Mouse (Mus musculus): ENCODE measurements around the gene Pramef17.
A peak's percentile ranks its signal among the peaks of the same experiment; 100 is the strongest.
"Not testable (repeated sequence)": the region's sequence is repeated elsewhere in the genome, so short reads cannot be mapped to it uniquely, and the experiment has no call there.

Gene Pramef17

GRCm38 (mm10) chr4:143994269-143994668 lies at the start of gene Pramef17:
TSS of gene Pramef17 (minus strand) at chr4:143994369.
- DNase-seq, result not testable (repeated sequence)

DNA sequence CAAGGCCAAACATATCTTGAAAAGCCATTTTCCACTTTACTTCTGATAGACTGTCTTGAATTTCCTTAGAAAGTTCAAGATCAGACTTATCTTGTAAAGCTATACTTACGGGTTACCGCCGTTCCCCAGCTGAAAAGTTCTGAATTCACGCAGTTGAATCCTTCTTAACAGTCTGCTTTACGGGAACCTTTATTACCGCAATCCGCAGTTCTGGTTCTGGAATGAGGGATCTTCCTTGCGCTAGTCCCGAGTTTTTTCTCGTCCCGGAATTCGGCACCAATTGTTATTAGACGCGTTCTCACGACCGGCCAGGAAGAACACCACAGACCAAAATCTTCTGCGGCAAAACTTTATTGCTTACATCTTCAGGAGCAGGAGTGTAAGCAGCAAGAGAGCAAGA lies 6.0 kb downstream of the Pramef17 start:
- DNase-seq, result peak; percentile 10 to 54

- peak; percentile 7 to 40 for DNase-seq
Observed at GRCm38 (mm10) chr4:143987475-143987941, 6.7 kb downstream of the Pramef17 start.

GRCm38 (mm10) chr4:143985733-143986132 lies 8.4 kb downstream of the Pramef17 start:
- DNase-seq, result peak; percentile 2 to 16

DNA sequence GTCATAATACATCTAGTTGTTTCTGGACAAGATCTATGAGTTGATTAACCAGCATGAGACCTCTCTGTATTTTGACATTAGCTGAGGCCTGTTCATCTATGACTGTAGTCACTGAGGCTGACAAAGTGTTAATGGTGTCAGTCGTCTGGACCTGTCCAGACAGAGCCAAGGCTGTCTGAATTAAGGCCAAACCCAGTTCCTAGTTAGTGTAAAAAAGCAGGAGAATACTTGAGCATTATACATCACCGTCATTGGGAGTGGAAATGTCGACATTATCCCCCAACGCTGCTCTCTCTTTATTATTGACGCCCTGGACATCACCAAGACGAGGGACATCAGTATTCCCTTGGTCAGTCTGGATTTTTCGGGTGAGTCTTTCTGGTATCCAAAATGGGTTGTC lies 9.0 kb downstream of the Pramef17 start:
- DNase-seq, result peak in 1 of 2 experiments; percentile 7

- DNase-seq, result not testable (repeated sequence)
Observed at GRCm38 (mm10) chr4:143983446-143983845, 10.7 kb downstream of the Pramef17 start.

GRCm38 (mm10) chr4:143966850-143967249 lies 27.3 kb downstream of the Pramef17 start, which contains the start of gene Gm13101:
TSS of gene Gm13101 (minus strand) at chr4:143966950.
- not testable (repeated sequence) for DNase-seq

GRCm38 (mm10) chr4:143950916-143951315 lies 43.3 kb downstream of the Pramef17 start, which contains the start of gene Pramef25:
TSS of gene Pramef25 (minus strand) at chr4:143951016.
- not testable (repeated sequence) for DNase-seq

Data from thymus, adult 18-20 months (tissue).